Mouse (Mus musculus): Measurements from ENCODE around the gene March6. TPM values are rescaled to one million over a fixed set of nuclear protein-coding genes. Genes with fewer than 3 reads are reported as not detected.
A peak's percentile ranks its signal among the peaks of the same experiment; 100 is the strongest.

The March6 gene
- polyA plus RNA-seq, 2 experiments, result 27.4 to 30.6 TPM

DNA sequence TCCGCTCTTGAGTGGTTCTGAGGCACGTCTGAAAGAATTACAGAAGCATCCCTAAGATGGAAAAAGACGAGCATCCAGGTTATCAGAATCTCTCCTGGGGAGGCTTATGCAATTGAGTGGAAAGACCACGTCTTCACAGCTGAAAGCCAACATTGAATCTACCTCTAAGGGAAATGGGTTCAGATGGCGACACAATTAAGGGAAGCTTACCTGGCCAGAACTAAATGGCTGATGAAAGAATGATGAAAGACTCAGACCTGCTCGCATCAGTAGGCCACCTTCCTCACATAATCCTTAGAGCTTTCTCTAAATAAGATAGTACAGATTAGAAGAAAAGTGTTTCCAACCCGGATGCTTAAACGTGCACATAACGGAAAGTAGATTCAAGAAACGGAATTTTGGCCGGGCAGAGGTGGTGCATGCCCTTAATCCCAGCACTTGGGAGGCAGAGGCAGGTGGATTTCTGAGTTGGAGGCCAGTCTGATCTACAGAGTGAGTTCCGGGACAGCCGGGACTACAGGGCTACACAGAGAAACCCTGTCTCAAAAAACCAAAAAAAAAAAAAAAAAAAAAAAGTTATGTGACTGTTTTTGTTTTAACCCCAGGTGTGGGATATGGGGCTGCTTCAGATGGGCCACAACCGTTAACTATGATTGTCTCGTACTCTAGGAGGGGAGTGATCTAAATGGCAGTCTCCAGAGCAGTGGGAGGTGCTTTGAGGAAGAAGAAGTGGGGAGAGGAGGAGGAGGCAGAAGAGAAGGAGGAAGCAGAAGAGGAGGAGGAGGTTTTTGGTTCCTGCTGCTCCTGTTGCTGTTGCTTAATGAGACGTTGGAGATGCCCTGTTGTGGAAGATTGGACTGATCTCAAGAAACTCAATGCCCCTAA, 835 bp upstream of the March6 start:
- WGBS, result 23% methylated on average over 16 of the region's 16 CpGs
- ATAC-seq (ENCODE audit: low FRiP score, low read depth) (no peak), DNase-seq (ENCODE audit: low spot score) (no peak)
- H3K9ac ChIP-seq (ENCODE audit: low read depth, low read length, severe bottlenecking), result peak overlapping the region; percentile 95
- peaks cover 5% of the 10 kb centered on the region; the same call in 1 of the 2 replicates for H3K9me3 ChIP-seq (ENCODE audit: control insufficient read depth, low read length)
- H3K4me3 ChIP-seq (replicated peaks; ENCODE audit: low read length), result peak overlapping the region; percentile 93
- peak overlapping the region; percentile 62 for H3K4me2 ChIP-seq (replicated peaks; ENCODE audit: low read depth, low read length, severe bottlenecking)
- H3K27me3 ChIP-seq (ENCODE audit: control insufficient read depth, insufficient read depth, low read length), result no peaks in the 10 kb centered on the region
- H3K27ac ChIP-seq (replicated peaks; ENCODE audit: low read depth, low read length), result peak overlapping the region; percentile 98
- TF ChIP-seq POLR2A (IDR thresholded peaks at IDR 0.05; ENCODE audit: borderline replicate concordance, extremely low read depth, insufficient read depth, insufficient read length), result no peak
- H3K36me3 ChIP-seq (ENCODE audit: control insufficient read depth, insufficient read depth, low read length), result peaks cover 4% of the 10 kb centered on the region; the same call in 1 of the 2 replicates
- peaks cover 9% of the 10 kb centered on the region for H3K4me1 ChIP-seq (ENCODE audit: control insufficient read depth, insufficient read depth, low read length)

- Histone ChIP-seq H3K4me3 (replicated peaks; ENCODE audit: low read length) (peak overlapping the region; percentile 93), H3K9me3 (ENCODE audit: control insufficient read depth, low read length) (peaks cover 5% of the 10 kb centered on the region; the same call in 1 of the 2 replicates), H3K4me2 (replicated peaks; ENCODE audit: low read depth, low read length, severe bottlenecking) (peak overlapping the region; percentile 68), H3K27ac (replicated peaks; ENCODE audit: low read depth, low read length) (peak overlapping the region; percentile 98), H3K36me3 (ENCODE audit: control insufficient read depth, insufficient read depth, low read length) (peaks cover 4% of the 10 kb centered on the region; the same call in 1 of the 2 replicates), H3K9ac (ENCODE audit: low read depth, low read length, severe bottlenecking) (peak overlapping the region; percentile 95), H3K4me1 (ENCODE audit: control insufficient read depth, insufficient read depth, low read length) (peaks cover 6% of the 10 kb centered on the region), H3K27me3 (ENCODE audit: control insufficient read depth, insufficient read depth, low read length) (no peaks in the 10 kb centered on the region)
- peak; percentile 39 for ATAC-seq (ENCODE audit: low FRiP score, low read depth)
- under 1% methylated on average over 31 of the region's 56 CpGs for WGBS
- TF ChIP-seq POLR2A (IDR thresholded peaks at IDR 0.05; ENCODE audit: borderline replicate concordance, extremely low read depth, insufficient read depth, insufficient read length), result no peak
- peak; percentile 27 for DNase-seq (ENCODE audit: low spot score)
These were observed 818 bp downstream of the March6 start for GRCm38 (mm10) chr15:31529811-31530658.

GRCm38 (mm10) chr15:31529103-31529502, 1.8 kb downstream of the March6 start:
- H3K9ac ChIP-seq (ENCODE audit: low read depth, low read length, severe bottlenecking), result peak overlapping the region; percentile 95; the same call in 1 of the 2 replicates
- H3K27me3 ChIP-seq (ENCODE audit: control insufficient read depth, insufficient read depth, low read length), result no peaks in the 10 kb centered on the region
- H3K4me2 ChIP-seq (replicated peaks; ENCODE audit: low read depth, low read length, severe bottlenecking), result peak overlapping the region; percentile 68
- DNase-seq (ENCODE audit: low spot score) (no peak), ATAC-seq (ENCODE audit: low FRiP score, low read depth) (no peak)
- WGBS, result 36% methylated on average over 6 of the region's 6 CpGs
- H3K9me3 ChIP-seq (ENCODE audit: control insufficient read depth, low read length), result peaks cover 5% of the 10 kb centered on the region; the same call in 1 of the 2 replicates
- TF ChIP-seq POLR2A (IDR thresholded peaks at IDR 0.05; ENCODE audit: borderline replicate concordance, extremely low read depth, insufficient read depth, insufficient read length), result no peak
- no peak overlapping the region for H3K27ac ChIP-seq (replicated peaks; ENCODE audit: low read depth, low read length)
- peaks cover 4% of the 10 kb centered on the region; the same call in 1 of the 2 replicates for H3K36me3 ChIP-seq (ENCODE audit: control insufficient read depth, insufficient read depth, low read length)
- peak overlapping the region; percentile 93 for H3K4me3 ChIP-seq (replicated peaks; ENCODE audit: low read length)
- peaks cover 6% of the 10 kb centered on the region for H3K4me1 ChIP-seq (ENCODE audit: control insufficient read depth, insufficient read depth, low read length)

DNA sequence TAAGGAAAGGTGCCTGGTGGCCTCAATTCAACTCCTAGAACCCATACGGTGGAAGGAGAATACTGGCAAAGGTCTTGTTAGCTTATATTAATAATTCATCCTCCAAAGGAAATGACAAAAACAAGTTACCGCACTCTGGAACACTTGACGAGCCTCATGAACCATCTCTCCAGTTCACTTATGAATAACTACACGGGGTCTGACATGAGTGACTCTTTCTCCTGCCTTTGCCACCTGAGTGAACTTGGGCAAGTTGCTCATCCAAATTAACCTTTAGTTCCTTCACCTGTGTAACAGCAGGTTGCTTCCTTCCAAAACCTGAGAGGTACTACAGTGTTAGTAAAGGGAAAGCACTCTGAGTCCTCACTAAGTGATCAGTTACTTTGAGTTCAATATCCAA, 2.4 kb downstream of the March6 start:
- Histone ChIP-seq H3K4me3 (replicated peaks; ENCODE audit: low read length) (no peak overlapping the region), H3K27ac (replicated peaks; ENCODE audit: low read depth, low read length) (no peak overlapping the region), H3K4me2 (replicated peaks; ENCODE audit: low read depth, low read length, severe bottlenecking) (no peak overlapping the region), H3K27me3 (ENCODE audit: control insufficient read depth, insufficient read depth, low read length) (no peaks in the 10 kb centered on the region), H3K4me1 (ENCODE audit: control insufficient read depth, insufficient read depth, low read length) (peaks cover 6% of the 10 kb centered on the region), H3K36me3 (ENCODE audit: control insufficient read depth, insufficient read depth, low read length) (peaks cover 4% of the 10 kb centered on the region; the same call in 1 of the 2 replicates), H3K9ac (ENCODE audit: low read depth, low read length, severe bottlenecking) (no peak overlapping the region), H3K9me3 (ENCODE audit: control insufficient read depth, low read length) (peaks cover 5% of the 10 kb centered on the region; the same call in 1 of the 2 replicates)
- ATAC-seq (ENCODE audit: low FRiP score, low read depth) (no peak), DNase-seq (ENCODE audit: low spot score) (no peak)
- no peak for TF ChIP-seq POLR2A (IDR thresholded peaks at IDR 0.05; ENCODE audit: borderline replicate concordance, extremely low read depth, insufficient read depth, insufficient read length)
- WGBS, result 95% methylated on average over 4 of the region's 4 CpGs

DNA sequence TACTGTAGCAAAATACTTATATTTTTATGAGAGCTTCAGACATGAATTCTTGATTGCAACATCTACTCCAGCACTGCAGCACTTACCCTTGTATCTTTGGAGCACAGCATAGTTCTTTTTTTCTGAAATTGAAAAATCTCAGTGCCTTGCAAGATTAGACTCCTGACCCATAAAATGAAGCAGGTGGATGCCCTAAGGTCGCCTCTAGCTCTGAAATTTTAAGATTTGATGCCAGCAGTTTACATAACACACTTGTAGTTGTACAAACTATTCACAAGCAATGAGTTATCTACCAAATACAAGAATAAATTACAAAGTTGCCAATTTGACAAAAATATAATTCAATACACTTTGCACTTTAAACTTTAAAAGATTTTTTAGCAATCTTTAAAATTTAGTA, 4.4 kb downstream of the March6 start:
- TF ChIP-seq POLR2A (IDR thresholded peaks at IDR 0.05; ENCODE audit: borderline replicate concordance, extremely low read depth, insufficient read depth, insufficient read length), result no peak
- peaks cover 4% of the 10 kb centered on the region; the same call in 1 of the 2 replicates for H3K36me3 ChIP-seq (ENCODE audit: control insufficient read depth, insufficient read depth, low read length)
- ATAC-seq (ENCODE audit: low FRiP score, low read depth) (no peak), DNase-seq (ENCODE audit: low spot score) (no peak)
- H3K4me2 ChIP-seq (replicated peaks; ENCODE audit: low read depth, low read length, severe bottlenecking), result no peak overlapping the region
- H3K9ac ChIP-seq (ENCODE audit: low read depth, low read length, severe bottlenecking), result no peak overlapping the region
- H3K27me3 ChIP-seq (ENCODE audit: control insufficient read depth, insufficient read depth, low read length), result no peaks in the 10 kb centered on the region
- H3K27ac ChIP-seq (replicated peaks; ENCODE audit: low read depth, low read length), result no peak overlapping the region
- H3K4me1 ChIP-seq (ENCODE audit: control insufficient read depth, insufficient read depth, low read length), result peaks cover 6% of the 10 kb centered on the region
- H3K9me3 ChIP-seq (ENCODE audit: control insufficient read depth, low read length), result peaks cover 5% of the 10 kb centered on the region; the same call in 1 of the 2 replicates
- no peak overlapping the region for H3K4me3 ChIP-seq (replicated peaks; ENCODE audit: low read length)
- WGBS, result 87% methylated on average over 1 of the region's 1 CpGs

All from limb, embryonic 14.5 days (tissue).